Mouse (Mus musculus): Measurements from ENCODE around the gene Gm49776.
"Not testable (repeated sequence)": the region's sequence is repeated elsewhere in the genome, so short reads cannot be mapped to it uniquely, and the experiment has no call there.

Gm49776 gene

GRCm38 (mm10) chr16:18202061-18202460, 56.1 kb downstream of the Gm49776 start:
- DNase-seq (ENCODE audit: low spot score), result no peak

- DNase-seq (ENCODE audit: low spot score), result no peak
These were observed 56.5 kb downstream of the Gm49776 start for GRCm38 (mm10) chr16:18201620-18202019.

- DNase-seq (ENCODE audit: low spot score), result no peak
These were observed 58.1 kb downstream of the Gm49776 start for GRCm38 (mm10) chr16:18200062-18200461.

- no peak for DNase-seq (ENCODE audit: low spot score)
These were observed 59.6 kb downstream of the Gm49776 start for GRCm38 (mm10) chr16:18198365-18199098.

- no peak for DNase-seq (ENCODE audit: low spot score)
These were observed 60.2 kb downstream of the Gm49776 start for GRCm38 (mm10) chr16:18197881-18198280.

- not testable (repeated sequence) for DNase-seq (ENCODE audit: low spot score)
These were observed 62.6 kb downstream of the Gm49776 start for GRCm38 (mm10) chr16:18195561-18195960.

Data from T-cell, adult 2 months (primary cell).